Mouse (Mus musculus) urinary bladder, postnatal 0 days (tissue): ENCODE data around the gene Arrb2. TPM values are rescaled to one million over a fixed set of nuclear protein-coding genes. Genes with fewer than 3 reads are reported as not detected.

Source experiments
- microRNA-seq: library from miRNA; unstranded; fragments of <30 nt; microRNA quantifications from one replicate; pipeline ENCODE4, GENCODE M21; 2016
- polyA plus RNA-seq: library from polyadenylated mRNA; unstranded; fragments of >200 nt; fragmentation: Nextera tagmentation; extraction: Ambion mirVana; gene quantifications from 2 replicates; pipeline ENCODE4 v1.2.1, GENCODE M21; 2015

The Arrb2 gene
- polyA plus RNA-seq, result 8.3 and 12.3 TPM in 2 replicates

DNA sequence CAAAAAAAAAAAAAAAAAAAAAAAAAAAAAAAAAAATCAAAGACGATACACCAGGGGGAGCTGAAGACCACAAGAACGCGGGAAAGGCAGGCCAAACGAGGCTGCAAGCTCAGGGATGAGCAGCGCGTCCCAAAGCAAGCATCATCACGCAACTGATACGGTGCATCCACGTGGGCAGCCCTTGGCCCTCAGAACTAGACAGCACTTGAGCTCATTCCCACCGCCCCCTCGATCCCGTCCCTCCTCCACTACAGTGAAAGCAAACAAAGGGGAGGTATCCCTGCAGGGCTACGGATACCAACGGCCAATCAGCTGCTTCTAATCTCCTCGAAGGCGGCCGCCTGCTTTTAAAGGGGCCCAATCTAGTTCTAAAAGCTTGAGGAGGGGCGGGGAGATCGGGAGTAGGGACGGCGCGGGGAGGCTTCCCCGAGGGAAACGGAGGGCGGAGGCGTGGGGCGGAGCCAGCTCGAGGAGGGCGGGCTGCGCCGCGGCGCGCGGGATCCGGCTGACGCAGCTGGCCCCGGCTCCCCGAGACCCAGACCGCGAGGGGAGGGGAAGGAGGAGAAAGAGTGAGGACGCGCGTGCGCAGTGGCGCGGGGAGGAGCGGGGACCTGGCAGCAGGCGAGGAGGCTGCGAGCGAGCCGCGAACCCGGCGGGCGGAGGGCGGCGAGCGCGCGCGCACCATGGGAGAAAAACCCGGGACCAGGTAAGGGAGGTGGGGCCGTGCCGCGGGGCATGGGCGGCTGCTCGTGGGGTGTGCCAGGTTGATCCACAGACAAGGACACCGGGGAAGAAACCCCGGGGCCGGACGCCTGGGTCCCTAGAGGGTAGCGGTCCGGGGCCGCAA, at the start of gene Arrb2:
TSS of gene Arrb2 (plus strand) at position 588 of the 847 bp plus-strand sequence.

DNA sequence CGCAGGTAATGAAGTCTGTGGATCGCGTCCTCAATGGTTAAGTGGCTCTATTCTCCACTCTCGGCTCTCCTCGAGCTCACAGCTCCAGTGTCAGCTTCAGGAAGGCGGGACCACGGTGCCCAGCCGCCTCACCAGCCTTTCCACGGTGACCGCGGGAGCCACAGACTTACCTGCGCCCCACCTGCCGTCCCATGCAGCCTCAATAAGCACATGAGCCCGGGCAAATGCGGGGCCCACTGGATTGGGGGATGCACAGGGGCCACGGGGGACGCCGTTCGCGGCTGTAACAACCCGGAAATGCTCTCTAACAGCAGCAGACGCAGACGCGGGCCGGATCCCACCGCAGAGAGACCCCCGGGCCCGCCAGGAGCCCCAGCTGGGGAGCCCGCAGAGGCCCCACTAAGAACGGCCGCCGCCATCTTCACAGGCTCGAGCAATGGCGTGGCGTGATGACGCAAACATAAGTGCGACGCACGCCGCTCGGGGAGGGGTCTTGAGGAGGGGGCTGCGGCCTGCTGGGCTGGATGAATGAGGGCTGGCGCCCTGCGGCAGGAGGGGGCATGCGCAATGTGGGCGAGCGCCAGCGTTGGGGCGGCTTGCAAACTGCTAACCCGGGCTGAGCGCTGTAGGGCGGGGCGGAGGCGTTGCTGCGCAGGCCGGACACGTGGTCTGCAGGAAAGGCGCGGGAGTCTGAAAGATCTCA, 22.7 kb upstream of the Arrb2 start, which contains the start of gene Pelp1:
TSS of gene Pelp1 (minus strand) at position 438 of the 703 bp plus-strand sequence.

DNA sequence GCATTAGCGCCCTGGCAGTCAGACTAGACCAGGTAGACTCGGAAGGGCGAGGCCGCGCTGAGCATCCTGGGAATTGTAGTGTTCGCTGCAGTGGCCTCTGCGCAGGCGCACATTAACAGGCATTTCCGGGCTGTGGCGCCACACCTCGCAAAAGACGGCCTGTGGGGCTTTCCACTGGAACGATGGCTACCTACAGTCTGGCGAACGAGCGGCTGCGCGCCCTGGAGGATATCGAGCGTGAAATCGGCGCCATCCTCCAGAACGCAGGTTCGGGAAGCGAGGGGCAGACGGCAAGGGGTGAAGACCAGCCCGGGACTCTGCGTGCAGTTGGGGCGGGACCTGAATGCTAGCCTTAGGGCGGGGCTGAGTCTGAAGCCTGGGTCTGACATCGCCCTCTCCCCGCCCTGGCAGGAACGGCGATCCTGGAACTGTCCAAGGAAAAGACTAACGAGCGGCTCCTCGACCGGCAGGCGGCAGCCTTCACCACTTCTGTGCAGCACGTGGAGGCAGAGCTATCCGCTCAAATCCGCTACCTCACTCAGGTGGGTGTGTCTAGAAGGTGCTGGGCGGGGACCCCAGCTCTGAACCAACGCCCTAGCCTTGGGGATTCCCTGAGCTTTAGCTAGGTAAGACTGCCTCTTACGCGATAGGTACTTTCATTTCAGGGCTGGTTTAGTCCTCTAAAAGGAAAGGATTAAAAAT, 19.5 kb downstream of the Arrb2 start, which contains the start of gene Med11:
TSS of gene Med11 (plus strand) at position 123 of the 702 bp plus-strand sequence.

GRCm38 (mm10) chr11:70458688-70459600, 26.5 kb downstream of the Arrb2 start, which contains the start of gene Zmynd15:
TSS of gene Zmynd15 (plus strand) at chr11:70459433.

DNA sequence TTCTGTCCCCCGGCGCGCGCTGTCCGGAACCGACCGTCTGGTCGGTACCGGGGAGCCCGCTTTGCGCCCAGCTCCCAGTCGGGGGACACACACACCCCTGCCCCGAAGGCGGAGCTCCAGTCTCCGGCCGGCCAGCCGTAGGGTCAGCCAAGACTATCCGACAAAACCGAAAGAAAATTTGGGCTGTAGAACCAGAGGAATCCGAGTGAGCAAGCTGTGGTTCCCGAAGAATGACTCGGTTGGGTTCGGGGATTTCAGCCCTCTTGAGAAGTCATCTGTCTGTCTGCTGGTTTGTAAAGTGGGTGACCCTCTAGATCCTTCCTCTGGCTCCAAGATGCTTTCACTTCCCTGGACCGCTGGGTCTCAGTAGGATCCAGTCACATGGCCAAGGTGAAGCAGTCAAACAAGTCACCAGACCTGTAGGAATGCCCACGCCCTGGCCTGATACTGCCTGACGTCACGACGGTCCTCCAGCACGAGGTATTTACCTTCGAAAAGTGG, 27.2 kb downstream of the Arrb2 start, which contains the start of gene Cxcl16:
TSS of gene Cxcl16 (minus strand) at position 384 of the 501 bp plus-strand sequence.

Small RNA genes within 50 kb of the gene (microRNA-seq; reads per million reads assigned to microRNA genes)
- gene Mir7115, result not detected

Other genes with a start within 250 kb of the Arrb2 start
- gene Slc16a11, start 219.9 kb upstream of the Arrb2 start, polyA plus RNA-seq, result 0.87 and 1.5 TPM in 2 replicates
- 3.1 and 4.4 TPM in 2 replicates for gene Slc16a13, start 211.6 kb upstream of the Arrb2 start, polyA plus RNA-seq
- gene Bcl6b, start 202.8 kb upstream of the Arrb2 start, polyA plus RNA-seq, result 3.7 and 4.7 TPM in 2 replicates
- 95.7 and 103 TPM in 2 replicates for gene 0610010K14Rik, start 194.7 kb upstream of the Arrb2 start, polyA plus RNA-seq
- gene Gm21988, start 192.8 kb upstream of the Arrb2 start, polyA plus RNA-seq, result 6.7 and 7.6 TPM in 2 replicates
- 285 and 308 TPM in 2 replicates for gene Rnasek, start 192.8 kb upstream of the Arrb2 start, polyA plus RNA-seq
- 2.3 and 3.6 TPM in 2 replicates for gene Alox12, start 177.3 kb upstream of the Arrb2 start, polyA plus RNA-seq
- gene Alox12e, start 110.0 kb upstream of the Arrb2 start, polyA plus RNA-seq, result 0.16 and 0.17 TPM in 2 replicates
- 0.71 and 1.2 TPM in 2 replicates for gene Alox15, start 80.6 kb upstream of the Arrb2 start, polyA plus RNA-seq
- 13.3 and 16.2 TPM in 2 replicates for gene Pelp1, start 22.6 kb upstream of the Arrb2 start, polyA plus RNA-seq
- gene Med11, start 19.3 kb downstream of the Arrb2 start, polyA plus RNA-seq, result 25.1 and 27.3 TPM in 2 replicates
- gene Zmynd15, start 26.8 kb downstream of the Arrb2 start, polyA plus RNA-seq, result 0.55 and 0.74 TPM in 2 replicates
- 11.8 and 17.9 TPM in 2 replicates for gene Cxcl16, start 27.3 kb downstream of the Arrb2 start, polyA plus RNA-seq
- 2.0 and 2.8 TPM in 2 replicates for gene Tm4sf5, start 72.6 kb downstream of the Arrb2 start, polyA plus RNA-seq
- 0.58 and 0.60 TPM in 2 replicates for gene Vmo1, start 82.0 kb downstream of the Arrb2 start, polyA plus RNA-seq
- gene Gltpd2, start 86.6 kb downstream of the Arrb2 start, polyA plus RNA-seq, result 0.30 and 0.48 TPM in 2 replicates
- gene Psmb6, start 92.7 kb downstream of the Arrb2 start, polyA plus RNA-seq, result 523 and 588 TPM in 2 replicates
- not detected in 2 replicates for gene Gm40193, start 100.3 kb downstream of the Arrb2 start, polyA plus RNA-seq
- gene Pld2, start 107.4 kb downstream of the Arrb2 start, polyA plus RNA-seq, result 11.7 and 12.5 TPM in 2 replicates
- gene Mink1, start 130.2 kb downstream of the Arrb2 start, polyA plus RNA-seq, result 6.9 and 7.3 TPM in 2 replicates
- gene 4930544D05Rik, start 183.2 kb downstream of the Arrb2 start, polyA plus RNA-seq, result not detected in 2 replicates
- gene Chrne, start 186.6 kb downstream of the Arrb2 start, polyA plus RNA-seq, result 0.57 and 0.93 TPM in 2 replicates
- 0.14 and 0.31 TPM in 2 replicates for gene Gp1ba, start 206.5 kb downstream of the Arrb2 start, polyA plus RNA-seq
- 54.3 and 65.0 TPM in 2 replicates for gene Rnf167, start 214.6 kb downstream of the Arrb2 start, polyA plus RNA-seq
- 107 and 111 TPM in 2 replicates for gene Slc25a11, start 214.8 kb downstream of the Arrb2 start, polyA plus RNA-seq
- gene Pfn1, start 222.0 kb downstream of the Arrb2 start, polyA plus RNA-seq, result 2,757 and 3,152 TPM in 2 replicates
- gene Eno3, start 224.6 kb downstream of the Arrb2 start, polyA plus RNA-seq, result 94.5 and 97.9 TPM in 2 replicates
- 132 and 135 TPM in 2 replicates for gene Spag7, start 236.8 kb downstream of the Arrb2 start, polyA plus RNA-seq